Mouse (Mus musculus): Measurements from ENCODE around the gene Myh7b.
A peak's percentile ranks its signal among the peaks of the same experiment; 100 is the strongest.

Myh7b gene

DNA sequence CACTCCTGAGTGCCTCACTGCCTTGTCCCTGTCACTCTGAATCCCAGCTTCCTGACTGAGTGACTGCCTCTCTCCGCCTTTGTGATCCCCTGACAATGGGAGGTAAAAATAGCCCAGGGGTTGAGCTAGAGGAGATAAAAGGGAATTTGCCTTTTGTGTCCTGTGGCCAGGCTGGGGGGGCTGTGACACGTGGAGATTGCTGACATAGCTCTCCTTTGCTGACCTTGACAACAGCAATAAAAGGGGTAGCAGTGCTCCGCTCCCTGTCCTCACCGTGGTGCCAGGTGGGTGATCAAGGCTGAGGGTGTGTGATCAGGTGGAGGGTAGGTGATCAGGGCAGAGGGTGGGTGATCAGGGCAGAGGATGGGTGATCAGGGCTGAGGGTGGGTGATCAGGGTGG lies at the start of gene Myh7b:
TSS of gene Myh7b (plus strand) at position 235 of the 400 bp plus-strand sequence.
- DNase-seq, result no peak

DNA sequence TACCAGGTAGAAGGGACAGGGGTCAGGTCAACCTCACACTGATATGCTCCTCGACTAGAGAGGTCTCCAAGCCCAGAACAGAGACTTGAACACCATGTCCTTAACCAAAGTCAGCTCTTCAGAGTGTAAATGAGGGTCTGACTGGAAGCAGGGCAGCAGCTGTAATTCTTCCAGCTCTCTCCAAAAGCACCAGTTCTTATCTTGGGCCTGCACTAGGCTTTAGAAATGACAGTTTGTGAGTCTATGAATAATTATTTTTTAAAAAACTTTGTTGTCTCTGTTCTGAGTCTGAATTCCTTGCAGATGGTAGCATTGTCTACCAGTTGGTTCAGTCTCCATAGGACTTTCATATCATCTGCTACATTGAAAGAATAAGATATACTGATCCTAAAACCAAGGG lies 48.8 kb upstream of the Myh7b start:
- no peak for DNase-seq

DNA sequence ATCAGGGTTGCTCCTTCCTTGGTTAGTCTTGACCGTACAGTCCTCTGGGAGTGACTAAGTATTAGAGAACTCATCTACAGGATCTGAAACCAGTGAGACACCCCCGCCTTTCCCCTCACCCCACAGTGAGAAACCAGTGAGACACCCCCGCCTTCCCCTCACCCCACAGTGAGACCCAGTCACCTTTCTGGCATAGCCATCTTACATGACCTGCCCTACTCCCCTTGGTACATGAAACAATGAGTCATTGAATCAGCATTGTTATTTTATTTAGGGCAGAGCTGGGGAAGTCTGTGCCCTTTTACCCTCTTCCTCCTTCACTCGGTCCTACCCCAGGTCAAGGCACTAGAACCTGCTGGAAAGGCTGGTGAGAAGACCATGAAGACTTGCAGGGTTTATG lies 48.1 kb upstream of the Myh7b start:
- no peak for DNase-seq

DNA sequence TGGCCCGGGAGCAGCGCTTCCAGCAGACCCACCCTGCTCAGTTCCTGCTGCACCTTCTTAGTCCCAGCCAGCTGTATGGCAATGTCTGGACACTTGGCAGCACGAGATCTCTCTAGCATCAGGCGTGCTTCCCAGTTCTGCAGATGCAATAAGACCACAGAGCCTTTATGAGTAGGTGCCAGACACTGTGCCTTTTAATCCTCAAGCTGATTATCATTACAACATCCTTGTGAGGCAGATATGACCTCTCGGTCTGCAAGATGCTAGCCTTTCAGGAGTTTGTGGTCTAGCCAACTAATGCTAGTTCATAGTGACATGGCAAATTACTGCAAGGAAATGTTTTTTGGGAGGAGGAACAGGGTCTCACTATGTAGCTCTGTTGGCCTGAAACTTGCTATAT lies 43.3 kb upstream of the Myh7b start:
- DNase-seq, result no peak

DNA sequence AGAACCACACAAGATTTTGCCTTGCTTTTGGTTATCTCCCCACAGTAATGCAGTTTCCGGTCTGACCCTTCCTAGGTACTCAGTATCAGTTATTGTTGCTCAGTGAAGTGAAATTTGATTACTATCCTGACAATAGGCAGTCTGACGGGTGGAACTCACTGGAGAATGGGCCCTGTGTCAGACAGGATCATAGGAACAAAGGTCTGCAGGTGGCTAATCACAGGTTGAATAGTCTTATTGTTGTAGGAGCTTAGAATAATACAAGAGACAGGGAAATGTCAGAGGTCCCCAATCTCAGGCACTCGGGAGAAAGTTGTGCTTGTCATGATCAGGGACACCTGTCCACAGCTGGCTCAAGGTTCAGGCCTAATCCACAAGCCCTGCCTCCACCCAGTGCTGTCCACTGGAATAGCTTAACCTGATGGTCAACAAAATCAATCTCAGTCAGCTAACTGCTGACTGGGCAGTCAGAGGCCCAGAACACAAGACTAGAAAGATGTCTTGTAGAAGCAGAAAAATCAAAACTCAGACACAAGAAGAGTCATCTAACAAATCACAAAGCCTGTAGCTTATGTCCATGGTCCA lies 41.7 kb upstream of the Myh7b start:
- DNase-seq, result no peak

DNA sequence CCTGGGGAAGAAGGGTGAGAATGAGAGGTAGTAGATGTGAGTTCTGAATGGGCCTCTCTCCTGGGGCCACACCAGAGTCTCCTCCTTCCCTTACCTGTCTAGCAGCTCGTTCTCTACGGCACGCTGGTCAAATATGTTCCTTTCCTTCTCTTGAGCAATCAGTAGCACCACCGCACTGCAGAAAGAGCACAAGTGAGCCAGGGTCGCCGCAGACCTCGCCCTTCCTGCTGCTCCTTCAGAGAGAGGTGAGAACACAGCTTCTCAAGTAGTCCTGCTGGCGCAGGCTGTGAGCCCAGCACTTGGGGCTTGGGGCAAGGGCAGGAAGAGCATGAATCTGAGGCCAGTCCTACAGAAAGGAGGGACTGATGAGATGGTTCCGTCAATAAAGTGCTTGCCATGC lies 38.0 kb upstream of the Myh7b start:
- no peak for DNase-seq

DNA sequence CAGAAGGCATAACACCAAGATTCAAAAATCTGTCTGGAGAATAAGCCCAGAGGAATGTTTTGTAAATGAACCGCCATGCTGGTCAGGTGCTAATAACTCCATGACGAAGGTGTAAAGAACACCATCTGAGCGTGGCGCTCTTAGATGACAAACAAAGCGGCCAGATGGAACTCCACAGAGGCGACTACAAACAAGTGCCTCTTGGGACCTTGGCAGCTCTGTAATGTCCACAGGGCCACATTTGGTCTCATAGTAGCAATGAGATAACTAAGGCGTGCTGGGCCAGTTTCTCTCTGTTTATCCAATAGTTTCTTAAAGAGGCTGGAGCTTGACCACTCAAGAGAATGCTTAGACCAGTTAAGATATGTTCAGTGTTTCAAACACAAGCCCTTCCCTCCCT lies 37.0 kb upstream of the Myh7b start:
- no peak for DNase-seq

DNA sequence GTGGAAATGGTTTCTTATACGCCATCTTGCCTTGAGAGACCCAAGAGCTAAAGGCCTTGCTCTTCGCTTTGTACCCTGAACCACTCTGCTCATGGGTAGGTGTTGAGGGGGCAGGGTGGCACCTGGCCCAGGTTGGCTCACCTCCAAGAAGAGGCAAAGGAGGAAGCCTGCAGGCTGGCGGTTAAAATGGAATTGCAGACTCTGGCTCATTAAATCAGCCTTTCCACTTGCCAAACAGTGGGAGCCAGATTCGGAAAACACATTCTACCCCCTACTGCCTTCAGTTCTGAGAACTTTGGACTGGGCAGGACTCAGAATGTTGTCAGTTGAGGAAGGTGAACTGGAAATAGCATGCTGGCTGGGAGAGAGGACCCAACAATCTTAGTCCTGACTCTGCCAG lies 36.3 kb upstream of the Myh7b start:
- DNase-seq, result peak; percentile 55

DNA sequence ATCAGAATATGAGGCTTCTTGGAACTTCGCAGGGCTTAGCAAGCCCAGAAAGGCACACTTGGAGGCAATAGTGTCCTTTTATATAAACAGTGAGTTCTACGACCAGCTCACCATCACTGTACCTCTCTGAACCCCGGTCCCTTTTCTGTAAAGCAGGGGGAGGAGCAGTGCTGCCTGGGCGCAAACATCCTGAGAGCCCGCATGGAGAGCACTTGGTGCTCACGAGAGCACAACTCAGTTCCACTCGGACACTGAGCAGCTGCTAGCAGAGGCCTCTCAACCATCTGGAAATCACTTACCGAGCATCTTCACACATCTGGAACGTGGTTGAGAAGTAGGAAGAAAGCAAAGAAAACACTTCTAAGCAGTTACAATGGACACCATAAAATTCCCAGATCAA lies 34.4 kb upstream of the Myh7b start:
- DNase-seq, result no peak

DNA sequence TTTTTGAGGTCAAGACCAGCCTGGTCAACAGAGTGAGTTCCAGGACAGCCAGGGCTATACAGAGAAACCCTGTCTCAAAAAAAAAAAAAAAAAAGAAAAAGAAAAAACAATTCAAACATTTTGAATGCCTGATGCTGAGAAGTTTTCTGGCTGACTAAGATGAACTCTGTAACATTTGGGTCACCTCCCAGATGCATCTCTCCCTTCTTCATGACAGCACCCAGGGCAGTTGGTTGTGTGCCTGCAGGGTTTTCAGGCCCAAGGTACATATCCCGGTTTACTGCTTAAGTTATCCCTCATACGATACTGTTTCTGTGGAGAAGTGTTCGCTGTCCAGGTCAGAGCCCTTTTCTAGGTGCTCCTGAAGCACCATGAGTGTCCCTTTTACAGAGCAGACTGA lies 30.7 kb upstream of the Myh7b start:
- no peak for DNase-seq

DNA sequence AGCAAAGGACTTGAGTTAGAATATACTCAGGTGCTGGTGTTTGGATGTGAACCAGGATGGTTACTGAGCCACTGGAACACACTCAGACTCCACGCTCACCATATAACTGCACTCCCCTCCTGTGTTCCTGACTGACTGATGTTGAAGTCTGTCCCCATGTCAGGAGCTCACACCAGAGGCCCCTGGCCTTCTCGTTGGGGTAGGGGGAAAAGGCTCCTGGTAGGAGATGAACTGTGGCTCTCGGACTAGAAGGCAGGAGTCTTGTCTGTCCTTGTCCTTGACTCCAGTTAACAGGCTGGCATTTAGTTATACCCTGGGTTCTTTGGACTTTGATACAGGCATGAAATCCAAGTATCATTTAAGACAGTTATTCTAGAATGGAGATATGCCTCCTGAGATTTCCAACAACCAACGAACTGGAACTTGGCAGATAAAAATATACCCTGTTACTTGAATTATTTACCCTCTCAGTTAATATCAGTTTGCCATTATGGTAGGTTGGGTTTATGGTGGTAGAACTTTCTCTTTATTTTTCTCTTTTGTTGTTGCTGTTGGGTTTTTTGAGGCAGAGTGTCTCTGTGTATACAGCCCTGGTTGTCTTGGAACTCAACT lies 28.5 kb upstream of the Myh7b start:
- DNase-seq, result no peak

DNA sequence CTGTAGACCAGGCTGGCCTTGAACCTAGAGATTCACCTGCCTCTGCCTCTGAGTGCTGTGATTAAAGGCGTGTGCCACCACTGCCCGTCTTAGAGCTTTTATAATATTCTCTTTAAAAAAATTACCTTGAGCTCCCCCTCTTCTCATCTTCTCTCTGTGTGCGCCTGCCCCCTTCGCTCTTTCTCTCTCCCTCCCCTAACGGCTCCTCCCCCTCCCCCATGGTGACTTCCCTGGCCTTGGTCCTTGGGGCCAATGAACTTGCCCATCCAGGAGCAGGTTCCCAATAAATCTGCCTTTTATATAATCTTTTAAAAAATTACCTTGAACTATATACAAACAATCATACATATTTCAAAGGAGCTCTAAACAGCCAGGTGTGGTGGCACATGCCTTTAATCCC lies 28.0 kb upstream of the Myh7b start:
- DNase-seq, result no peak

DNA sequence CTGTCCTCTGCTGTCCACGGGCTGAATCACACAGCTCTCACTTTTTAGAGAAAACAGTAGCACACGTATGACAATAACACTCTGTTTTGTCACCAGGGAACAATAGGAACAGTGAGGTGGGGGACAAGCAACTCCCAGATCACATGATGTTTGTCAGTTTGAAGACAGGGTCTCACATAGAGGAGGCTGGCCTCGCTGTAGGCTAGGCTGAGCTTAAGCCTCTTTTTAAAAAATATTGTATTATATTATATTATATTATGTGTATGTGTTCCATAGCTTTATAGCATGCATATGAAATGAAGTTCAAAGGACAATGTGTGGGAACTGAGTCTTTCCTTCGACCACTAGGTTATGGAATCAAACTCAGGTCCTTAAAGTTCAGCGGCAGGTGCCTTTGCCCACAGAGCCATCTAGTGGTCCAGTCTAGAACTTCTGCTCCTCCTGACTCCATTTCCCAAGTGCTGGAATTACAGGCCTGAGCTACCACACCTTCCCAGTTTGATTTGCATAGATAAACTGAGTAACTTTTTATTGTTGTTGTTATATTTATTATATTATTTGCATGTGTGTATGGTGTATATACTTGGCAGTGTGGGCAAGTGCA lies 27.0 kb upstream of the Myh7b start:
- no peak for DNase-seq

DNA sequence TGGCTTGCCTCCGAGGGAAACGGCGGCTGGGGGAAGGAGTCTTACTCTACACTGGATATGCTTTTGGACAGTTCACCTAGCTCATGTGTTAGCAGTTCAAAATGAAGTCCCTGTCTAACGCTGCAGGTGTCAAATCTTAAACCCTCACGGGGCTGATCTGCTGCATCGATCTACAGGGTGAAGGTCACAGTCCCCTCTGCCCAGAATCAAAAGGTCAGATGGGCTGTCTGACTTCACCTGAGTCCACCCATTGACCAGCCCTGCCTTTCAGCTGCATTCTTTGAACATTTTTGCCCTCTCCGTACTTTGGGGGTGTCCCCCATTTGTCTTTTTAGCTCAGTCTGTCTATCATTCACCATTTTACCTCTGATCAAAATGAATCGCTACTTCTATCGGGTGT lies 25.9 kb upstream of the Myh7b start:
- DNase-seq, result no peak

DNA sequence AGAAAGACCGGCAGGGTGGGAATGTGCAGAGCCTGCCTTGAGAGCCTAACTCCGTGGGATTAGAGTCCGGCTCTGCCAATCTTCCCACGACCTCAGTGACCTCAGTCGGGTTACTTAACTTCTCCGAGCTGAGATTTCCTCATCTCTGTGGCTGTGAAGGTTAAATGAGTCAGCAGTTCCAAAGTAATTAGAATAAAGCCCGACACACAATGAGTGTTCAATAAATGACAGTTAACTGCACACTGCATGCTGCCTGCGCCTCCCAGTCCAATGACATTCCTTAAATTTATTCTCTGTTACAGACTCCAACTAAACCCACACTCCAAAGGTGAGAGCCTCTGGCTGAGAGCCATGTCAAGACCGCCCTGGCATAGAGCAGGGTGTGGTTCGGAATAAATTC lies 25.5 kb upstream of the Myh7b start:
- no peak for DNase-seq

DNA sequence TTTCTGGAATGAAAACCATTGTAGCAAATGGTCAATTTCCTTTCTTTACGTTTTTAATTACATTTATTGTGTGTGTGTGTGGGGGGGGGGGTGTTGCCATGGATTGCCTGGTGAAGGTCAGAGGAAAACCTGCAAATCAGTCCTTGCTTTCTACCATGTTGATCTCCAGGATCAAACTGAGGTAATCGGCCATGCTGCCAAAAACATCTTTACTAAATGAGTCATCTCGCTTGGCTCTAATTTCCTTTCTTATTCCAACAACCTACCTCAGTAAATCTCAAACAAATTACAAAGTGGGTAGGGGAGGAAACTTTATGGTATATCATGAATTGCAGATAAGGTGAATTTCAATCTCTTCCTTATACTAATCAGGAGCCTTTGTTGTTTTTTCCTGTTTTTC lies 22.9 kb upstream of the Myh7b start:
- no peak for DNase-seq

DNA sequence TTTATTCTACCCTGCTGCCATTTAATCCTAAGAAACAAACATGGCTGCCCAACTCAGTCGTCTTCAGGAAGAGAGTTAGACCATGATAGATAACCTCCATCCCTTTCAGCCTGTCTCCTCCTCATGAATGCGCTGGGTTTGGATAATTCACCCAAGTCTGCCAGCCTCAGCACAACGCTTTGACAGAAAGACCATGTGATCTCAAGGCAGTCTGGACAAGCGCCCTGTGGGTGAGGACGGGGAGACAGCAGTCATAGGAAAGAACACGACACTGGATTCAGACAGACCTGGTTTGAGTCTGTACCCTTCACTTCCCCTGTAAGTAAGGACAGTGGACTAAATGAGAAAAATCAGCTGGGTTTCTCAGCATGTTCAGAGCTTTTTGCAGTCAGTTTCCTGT lies 21.5 kb upstream of the Myh7b start:
- no peak for DNase-seq

DNA sequence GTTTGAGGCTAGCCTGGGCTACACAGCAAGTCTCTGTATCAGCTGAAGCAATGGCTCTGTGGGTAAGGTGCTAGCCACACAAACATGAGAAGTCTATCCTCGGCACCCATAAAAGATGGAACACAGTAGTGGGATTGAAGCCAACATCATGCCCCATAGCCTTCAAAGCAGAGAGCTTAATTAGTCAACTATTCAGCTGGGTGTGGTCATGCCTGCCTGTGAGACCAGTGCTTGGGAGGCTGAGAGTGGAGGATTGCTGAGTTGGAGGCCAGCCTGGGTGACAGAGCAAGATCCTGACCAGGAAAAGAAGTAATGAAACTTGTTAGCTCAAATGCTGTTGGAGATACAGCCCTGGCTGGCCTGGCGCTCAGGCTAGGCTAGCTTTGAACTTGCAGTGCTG lies 20.1 kb upstream of the Myh7b start:
- DNase-seq, result no peak

DNA sequence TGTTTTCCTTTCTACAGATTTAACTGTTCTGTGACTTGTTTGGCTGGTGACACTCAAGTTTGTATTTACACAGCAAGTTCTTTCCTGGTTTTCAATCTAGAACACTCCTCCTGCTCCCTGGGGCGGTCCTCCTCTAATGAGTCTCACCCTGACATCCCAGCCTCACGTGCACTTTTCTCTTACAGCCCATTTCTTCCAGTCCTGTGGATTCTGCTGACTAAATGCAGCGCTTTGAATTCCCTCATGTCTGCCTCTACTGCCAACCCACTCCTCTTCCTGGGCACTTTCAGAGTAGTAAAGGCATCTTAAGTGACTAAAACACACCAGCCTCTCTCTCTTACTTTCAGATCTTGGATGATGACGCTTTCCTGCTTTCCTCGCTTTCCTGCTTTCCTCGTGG lies 19.3 kb upstream of the Myh7b start:
- no peak for DNase-seq

DNA sequence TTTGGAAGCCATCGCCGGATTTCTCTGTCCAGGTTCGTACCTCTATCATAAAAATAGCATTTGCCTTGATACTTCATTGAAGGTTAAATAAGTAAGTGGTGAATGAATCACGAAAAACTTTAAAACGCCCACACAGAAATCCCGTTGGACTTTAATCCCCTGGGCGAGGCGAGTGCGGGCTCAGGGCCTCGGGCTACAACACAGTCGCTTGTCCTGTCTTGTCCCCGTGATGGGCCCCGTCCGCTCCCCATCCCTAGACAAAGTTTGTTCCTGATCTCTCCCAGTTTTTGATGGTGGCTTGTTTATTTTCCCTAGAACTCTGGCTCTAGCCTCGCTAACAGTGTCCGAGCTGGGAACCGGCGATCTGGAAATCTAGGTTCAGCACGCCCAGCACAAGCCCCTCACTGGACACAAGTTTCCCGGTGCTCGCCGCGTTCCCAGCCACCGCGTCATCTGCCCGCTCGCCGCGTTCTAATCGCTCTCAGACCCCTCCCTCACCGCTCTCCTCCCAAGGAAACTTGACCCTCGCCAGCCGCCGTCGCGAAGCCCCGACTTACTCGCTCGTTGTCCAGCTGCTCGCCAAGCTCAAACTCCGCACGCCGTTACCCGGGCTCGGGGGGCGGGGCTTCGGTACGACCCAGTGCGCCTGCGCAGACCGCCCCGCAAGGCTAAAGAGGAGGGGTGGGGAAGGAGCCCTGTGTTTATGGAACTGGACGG lies 18.7 kb upstream of the Myh7b start, which contains the start of gene Gss:
TSS of gene Gss (minus strand) at position 674 of the 717 bp plus-strand sequence.
- DNase-seq, result peak; percentile 97

DNA sequence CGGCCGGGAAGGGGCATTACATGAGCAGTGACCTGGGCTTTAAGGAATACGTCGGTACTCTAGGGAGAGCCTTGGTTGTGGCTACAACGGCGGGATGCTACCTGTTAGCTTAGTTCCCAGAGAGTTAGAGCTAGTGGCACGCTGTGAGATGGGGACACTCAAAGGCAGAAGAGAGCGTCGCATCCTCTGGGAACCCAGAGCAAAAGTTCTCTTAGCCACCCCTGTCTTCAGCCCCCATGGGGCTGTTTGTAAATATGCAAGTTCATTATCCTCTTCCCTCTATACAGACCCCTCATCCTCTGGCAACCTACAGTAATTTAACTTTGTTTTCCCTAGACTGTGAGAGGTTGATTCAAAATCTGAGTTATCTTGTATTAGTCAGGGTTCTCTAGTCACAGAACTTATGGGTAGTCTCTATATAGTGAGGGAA lies 18.1 kb upstream of the Myh7b start:
- no peak for DNase-seq

DNA sequence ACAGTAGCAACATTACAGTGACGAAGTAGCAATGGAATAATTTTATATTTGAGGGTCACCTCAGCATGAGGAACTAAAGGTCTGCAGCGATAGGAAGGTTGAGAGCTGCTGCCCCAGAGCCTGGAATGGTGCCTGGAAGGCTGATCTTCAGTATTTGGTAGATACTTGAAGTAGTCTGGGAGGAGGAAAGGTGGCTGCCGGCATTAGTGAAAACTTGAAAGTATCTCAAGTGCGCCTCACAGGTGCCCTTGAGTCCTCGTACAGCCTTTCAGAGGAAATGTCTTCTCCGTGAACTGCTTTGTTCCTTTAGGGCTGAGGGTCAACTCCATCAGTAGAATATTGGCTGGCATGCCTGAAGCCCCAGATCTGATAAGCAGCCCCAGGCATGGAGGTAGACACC lies 15.5 kb upstream of the Myh7b start:
- DNase-seq, result no peak

DNA sequence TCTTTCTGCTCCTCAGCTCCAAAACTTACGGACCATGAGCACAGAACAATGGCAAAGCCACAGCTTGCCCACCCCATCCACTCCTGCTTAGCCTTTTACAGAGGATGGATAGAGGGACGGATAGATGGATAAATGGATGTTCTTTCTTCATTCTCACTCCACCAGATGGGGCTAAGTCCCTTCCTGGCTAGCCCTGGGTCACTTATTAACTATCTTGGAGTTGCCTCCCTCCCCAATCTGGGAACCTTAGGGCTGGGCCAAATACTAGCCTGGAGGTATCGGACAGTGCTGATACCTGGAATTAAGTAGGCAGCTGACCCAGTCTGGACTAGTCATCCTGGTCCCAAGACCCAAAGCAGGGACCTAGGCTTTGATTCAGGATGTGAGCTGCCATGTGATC lies 7.3 kb upstream of the Myh7b start:
- no peak for DNase-seq

DNA sequence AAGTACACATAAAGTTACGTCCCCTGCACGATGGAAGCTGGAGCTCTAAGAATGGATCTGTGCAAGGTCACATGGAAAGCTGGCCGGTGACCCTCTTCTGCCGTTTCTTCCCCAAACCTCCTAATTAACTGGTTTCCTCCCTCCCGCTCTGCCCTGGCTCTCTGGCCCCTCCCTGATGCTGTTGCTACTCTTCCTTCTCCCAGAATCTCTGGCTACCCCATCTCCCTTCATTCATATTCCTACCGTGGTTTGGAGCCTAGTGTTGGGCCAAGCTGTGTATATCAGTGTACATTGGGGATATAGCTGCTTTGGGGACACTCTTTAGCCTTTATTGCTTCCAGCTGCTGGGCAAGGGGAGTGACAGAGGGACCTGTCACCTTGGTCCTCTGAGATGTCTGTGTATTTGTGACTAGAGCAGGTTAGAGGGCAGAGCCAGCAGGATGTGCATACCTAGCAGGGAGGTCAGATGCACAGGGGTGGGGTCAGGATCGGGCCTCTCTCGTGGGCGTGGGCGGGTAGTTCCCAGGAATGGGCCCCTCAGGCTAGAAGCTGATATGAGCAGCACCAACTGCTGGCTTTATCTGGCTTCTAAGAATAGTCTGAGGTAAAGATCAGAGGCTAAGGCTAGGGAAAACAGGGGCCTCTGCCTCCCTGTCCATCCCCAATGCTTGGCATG lies 6.3 kb upstream of the Myh7b start:
- no peak for DNase-seq
